ENCODE assay signal across 22 mouse cellular contexts in the genomic region with DNA sequence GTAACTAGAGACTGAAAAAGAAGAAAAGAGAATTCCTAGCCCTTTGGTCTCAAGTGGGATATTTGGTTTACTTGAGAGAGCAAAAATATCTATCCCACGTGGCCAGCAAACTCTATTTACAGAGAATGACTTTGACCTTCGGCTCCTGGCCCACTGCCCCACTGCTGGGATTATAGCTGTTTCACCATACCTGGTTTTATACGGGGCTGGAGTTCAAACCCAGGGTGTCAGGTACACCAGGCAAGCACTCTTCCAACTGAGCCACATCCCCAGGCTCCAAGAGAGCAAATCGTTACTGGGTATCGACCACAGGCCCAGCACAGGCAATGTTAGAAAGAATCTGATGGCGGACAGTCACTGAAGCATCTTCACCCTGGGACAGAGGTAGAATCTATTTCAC. TPM values are rescaled to one million over a fixed set of nuclear protein-coding genes. Genes with fewer than 3 reads are reported as not detected.
A peak's percentile ranks its signal among the peaks of the same experiment; 100 is the strongest.
DNase-seq lines count a peak whose midpoint lies in the region; ATAC-seq lines count a peak whose summit lies in the region.
"Had no signal": no experiment of that assay in that cellular context is flagged by ENCODE, and none has a peak within 500 bp of the region (broad histone marks: within the 10 kb centered on the region; RNA-seq: fewer than 3 reads in every experiment).

No protein-coding gene starts in this region.

- H3K4me1 ChIP-seq in limb, embryonic 13.5 days, result peaks cover 8% of the 10 kb centered on the region; the same call in 1 of the 2 replicates
- peaks cover 7% of the 10 kb centered on the region; the same call in 1 of the 2 replicates for H3K4me1 ChIP-seq in limb, embryonic 10.5 days
- no peaks in the 10 kb centered on the region for H3K4me1 ChIP-seq in midbrain, embryonic 11.5 days (ENCODE audit: control insufficient read depth, insufficient read depth, low read length)
- H3K4me1 ChIP-seq in midbrain, embryonic 15.5 days, result no peaks in the 10 kb centered on the region
- H3K4me1 ChIP-seq: embryonic facial prominence, embryonic 15.5 days; forebrain, embryonic 10.5 days; heart, embryonic 15.5 days; hindbrain, embryonic 13.5 days had no signal

- no peak overlapping the region for H3K9ac ChIP-seq in limb, embryonic 13.5 days
- no peak overlapping the region for H3K9ac ChIP-seq in midbrain, embryonic 11.5 days (ENCODE audit: low read length)
- H3K9ac ChIP-seq in midbrain, embryonic 15.5 days, result no peak overlapping the region
- H3K9ac ChIP-seq: embryonic facial prominence, embryonic 15.5 days; heart, embryonic 15.5 days; hindbrain, embryonic 13.5 days had no signal

- WGBS in limb, embryonic 13.5 days, result 64% methylated on average over 6 of the region's 6 CpGs
- WGBS in limb, embryonic 10.5 days, result 84% methylated on average over 6 of the region's 6 CpGs
- WGBS in midbrain, embryonic 11.5 days, result 88% methylated on average over 6 of the region's 6 CpGs
- WGBS in midbrain, embryonic 15.5 days, result 85% methylated on average over 6 of the region's 6 CpGs

- no peaks in the 10 kb centered on the region for H3K9me3 ChIP-seq in limb, embryonic 13.5 days
- H3K9me3 ChIP-seq in limb, embryonic 10.5 days (replicated peaks), result no peaks in the 10 kb centered on the region
- H3K9me3 ChIP-seq in midbrain, embryonic 11.5 days (ENCODE audit: control insufficient read depth, low read length), result no peaks in the 10 kb centered on the region
- no peaks in the 10 kb centered on the region for H3K9me3 ChIP-seq in midbrain, embryonic 15.5 days
- H3K9me3 ChIP-seq: embryonic facial prominence, embryonic 15.5 days; forebrain, embryonic 10.5 days; heart, embryonic 15.5 days; hindbrain, embryonic 13.5 days had no signal

- H3K36me3 ChIP-seq in limb, embryonic 13.5 days, result no peaks in the 10 kb centered on the region
- H3K36me3 ChIP-seq in limb, embryonic 10.5 days, result no peaks in the 10 kb centered on the region
- no peaks in the 10 kb centered on the region for H3K36me3 ChIP-seq in midbrain, embryonic 11.5 days (ENCODE audit: control insufficient read depth, insufficient read depth, low read length)
- H3K36me3 ChIP-seq in midbrain, embryonic 15.5 days (replicated peaks), result no peaks in the 10 kb centered on the region
- H3K36me3 ChIP-seq: embryonic facial prominence, embryonic 15.5 days; forebrain, embryonic 10.5 days; heart, embryonic 15.5 days; hindbrain, embryonic 13.5 days had no signal

- H3K27me3 ChIP-seq in limb, embryonic 13.5 days, result no peaks in the 10 kb centered on the region
- no peaks in the 10 kb centered on the region for H3K27me3 ChIP-seq in limb, embryonic 10.5 days (ENCODE audit: low read depth, poor library complexity, severe bottlenecking)
- H3K27me3 ChIP-seq in midbrain, embryonic 11.5 days (ENCODE audit: control insufficient read depth, insufficient read depth, low read length), result no peaks in the 10 kb centered on the region
- H3K27me3 ChIP-seq in midbrain, embryonic 15.5 days (replicated peaks), result no peaks in the 10 kb centered on the region
- H3K27me3 ChIP-seq: CH12.LX; embryonic facial prominence, embryonic 15.5 days; heart, embryonic 15.5 days; hindbrain, embryonic 13.5 days; Patski had no signal

- DNase-seq in kidney, adult 18-20 months, result peak; percentile 13
- no peak for DNase-seq in kidney, adult 11 months
- DNase-seq in limb, embryonic 10.5 days (ENCODE audit: low spot score), result no peak
- peak; percentile 69 for DNase-seq in midbrain, embryonic 11.5 days (ENCODE audit: low spot score, missing footprints)
- DNase-seq: adrenal gland, adult 2 months; cerebellum, adult 2 months; cerebellum, postnatal 10 days; gastrocnemius, postnatal 36 days; heart, adult 18-20 months; heart, postnatal 14 days had no signal

- H3K27ac ChIP-seq in limb, embryonic 13.5 days, result no peak overlapping the region; the same call in 1 of the 2 replicates
- H3K27ac ChIP-seq in limb, embryonic 10.5 days, result no peak overlapping the region
- H3K27ac ChIP-seq in midbrain, embryonic 11.5 days (ENCODE audit: low read depth, low read length), result no peak overlapping the region
- no peak overlapping the region for H3K27ac ChIP-seq in midbrain, embryonic 15.5 days
- H3K27ac ChIP-seq: embryonic facial prominence, embryonic 15.5 days; forebrain, embryonic 10.5 days; heart, embryonic 15.5 days; hindbrain, embryonic 13.5 days had no signal

- H3K4me2 ChIP-seq in limb, embryonic 13.5 days (replicated peaks), result no peak overlapping the region
- H3K4me2 ChIP-seq in midbrain, embryonic 11.5 days, result no peak overlapping the region
- no peak overlapping the region for H3K4me2 ChIP-seq in midbrain, embryonic 15.5 days
- H3K4me2 ChIP-seq: embryonic facial prominence, embryonic 15.5 days; heart, embryonic 11.5 days; heart, embryonic 15.5 days; hindbrain, embryonic 13.5 days had no signal

- no peak overlapping the region for H3K4me3 ChIP-seq in limb, embryonic 13.5 days
- H3K4me3 ChIP-seq in limb, embryonic 10.5 days, result no peak overlapping the region
- H3K4me3 ChIP-seq in midbrain, embryonic 11.5 days (ENCODE audit: low read depth, low read length), result no peak overlapping the region
- H3K4me3 ChIP-seq in midbrain, embryonic 15.5 days, result no peak overlapping the region
- H3K4me3 ChIP-seq: embryonic facial prominence, embryonic 15.5 days; erythroblast, embryonic 14.5 days; forebrain, embryonic 10.5 days; heart, embryonic 15.5 days; hindbrain, embryonic 13.5 days had no signal

- peak; percentile 59; the same call in 1 of the 2 replicates for ATAC-seq in limb, embryonic 13.5 days (ENCODE audit: low FRiP score, low read depth)
- no peak for ATAC-seq in midbrain, embryonic 11.5 days (ENCODE audit: low FRiP score)
- no peak for ATAC-seq in midbrain, embryonic 15.5 days (replicated peaks)
- ATAC-seq: activated CD4-positive, CD25-positive, alpha-beta regulatory T cell, adult 4 months; forebrain, embryonic 14.5 days; Patski had no signal

RNA-seq across cellular contexts. Expression of a gene that starts 34.9 kb away (rescaled TPM):
- 2.4 and 2.9 TPM in 2 replicates for polyA plus RNA-seq in limb, embryonic 13.5 days (2015; fragmentation: Nextera tagmentation; extraction: Ambion mirVana)
- 0.84 and 1.4 TPM in 2 replicates for polyA plus RNA-seq in limb, embryonic 10.5 days (2016; fragmentation: Nextera tagmentation; extraction: Ambion mirVana)
- polyA plus RNA-seq in midbrain, embryonic 11.5 days (2014; fragmentation: Nextera tagmentation; extraction: Ambion mirVana), result 1.8 and 2.0 TPM in 2 replicates
- polyA plus RNA-seq in midbrain, embryonic 15.5 days (2015; fragmentation: Nextera tagmentation; extraction: Ambion mirVana), result 6.3 and 6.7 TPM in 2 replicates

Comparison
In these comparisons a context has a peak if more than half of its experiments do, and no peak if none do; other contexts are left out.
1. DNase-seq: peak in kidney, adult 18-20 months (single experiment) and midbrain, embryonic 11.5 days (single experiment); none in kidney, adult 11 months (single experiment) and limb, embryonic 10.5 days (single experiment).